Comparison of ENCODE assay signal across 16 mouse cellular contexts in the genomic region with DNA sequence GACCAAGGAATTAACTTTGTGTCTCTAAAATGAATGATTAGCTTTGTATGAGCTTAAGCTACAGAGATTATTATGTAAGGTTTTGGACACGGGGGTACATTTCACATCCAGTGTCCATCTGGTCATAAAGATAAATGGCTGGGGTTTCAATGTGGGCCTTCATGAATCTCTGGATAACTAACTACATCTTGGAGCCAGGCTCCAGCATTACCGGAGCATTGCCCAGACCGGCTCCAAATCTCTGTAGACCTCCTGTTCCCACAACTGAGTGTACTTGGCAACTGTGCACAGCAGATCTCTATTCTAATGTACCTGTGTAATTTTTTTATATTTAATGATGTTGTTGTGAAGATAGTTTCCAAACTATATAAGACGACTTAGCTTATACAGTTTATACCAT.
"Had no signal": no experiment of that assay in that cellular context is flagged by ENCODE, and none has a peak within 500 bp of the region (broad histone marks: within the 10 kb centered on the region; RNA-seq: fewer than 3 reads in every experiment).

No protein-coding gene starts in this region.

- H3K4me3 ChIP-seq: neural tube, embryonic 13.5 days; neural tube, embryonic 15.5 days; stomach, embryonic 15.5 days had no signal

- H3K36me3 ChIP-seq: neural tube, embryonic 13.5 days; neural tube, embryonic 15.5 days; stomach, embryonic 15.5 days had no signal

- H3K27ac ChIP-seq: neural tube, embryonic 13.5 days; neural tube, embryonic 15.5 days; stomach, embryonic 15.5 days; stomach, postnatal 0 days had no signal

- DNase-seq: retina, postnatal 1 day; right cerebral cortex, adult 18-20 months; right cerebral cortex, postnatal 14 days; right cerebral cortex, postnatal 25 days; right cerebral cortex, postnatal 4 days; spleen, adult 18-20 months; thymus, adult 18-20 months; thymus, adult 2 months; thymus, postnatal 14 days; thymus, postnatal 25 days; thymus, postnatal 36 days; thymus, postnatal 4 days had no signal

- H3K9me3 ChIP-seq: neural tube, embryonic 13.5 days; neural tube, embryonic 15.5 days; stomach, embryonic 15.5 days had no signal

- H3K27me3 ChIP-seq: neural tube, embryonic 13.5 days; neural tube, embryonic 15.5 days; stomach, embryonic 15.5 days had no signal

- H3K4me2 ChIP-seq: neural tube, embryonic 13.5 days; neural tube, embryonic 15.5 days; stomach, embryonic 15.5 days had no signal

- H3K9ac ChIP-seq: neural tube, embryonic 13.5 days; neural tube, embryonic 15.5 days; stomach, embryonic 15.5 days had no signal
